Comparison of ENCODE assay signal across 8 mouse cellular contexts in genomic region chr5:124093120-124093794, GRCm38 (mm10). TPM values are rescaled to one million over a fixed set of nuclear protein-coding genes. Genes with fewer than 3 reads are reported as not detected.
DNase-seq lines count a peak whose midpoint lies in the region; ATAC-seq and TF ChIP-seq lines count a peak whose summit lies in the region.
"Had no signal": no experiment of that assay in that cellular context is flagged by ENCODE, and none has a peak within 500 bp of the region (broad histone marks: within the 10 kb centered on the region; RNA-seq: fewer than 3 reads in every experiment).

No protein-coding gene starts in this region.

- no peak overlapping the region for H3K4me3 ChIP-seq in midbrain, embryonic 16.5 days (ENCODE audit: low read depth, low read length)
- no peak overlapping the region for H3K4me3 ChIP-seq in midbrain, embryonic 10.5 days
- peak overlapping the region; percentile 57 for H3K4me3 ChIP-seq in left cerebral cortex, adult 2 months
- H3K4me3 ChIP-seq: hindbrain, embryonic 15.5 days had no signal

- no peak overlapping the region; the same call in 1 of the 2 replicates for H3K9ac ChIP-seq in midbrain, embryonic 16.5 days (ENCODE audit: low read depth, low read length)
- H3K9ac ChIP-seq: hindbrain, embryonic 15.5 days had no signal

- DNase-seq in midbrain, embryonic 10.5 days (ENCODE audit: low spot score): no peak
- DNase-seq in cerebellum, adult 8-10 months: peak; percentile 77
- peak; percentile 62 for DNase-seq in gastrocnemius, postnatal 10 days
- peak; percentile 69 to 87 for DNase-seq in left cerebral cortex, adult 2 months (ENCODE audit: extremely low spot score in 1 of 2, low spot score in 2 of 2)
- peak; percentile 85 for DNase-seq in right cerebral cortex, postnatal 25 days
- DNase-seq in c-Kit-positive CD71-positive TER-119-positive erythroid progenitor cells, embryonic 14.5 days (ENCODE audit: low spot score): no peak

- TF ChIP-seq CTCF in left cerebral cortex, adult 2 months (IDR thresholded peaks at IDR 0.05): no peak

- H3K4me1 ChIP-seq in midbrain, embryonic 16.5 days (ENCODE audit: control insufficient read depth, insufficient read depth, low read length): no peaks in the 10 kb centered on the region
- peaks cover 19% of the 10 kb centered on the region for H3K4me1 ChIP-seq in midbrain, embryonic 10.5 days

- WGBS in midbrain, embryonic 16.5 days: 79% methylated on average over 11 of the region's 11 CpGs
- WGBS in midbrain, embryonic 10.5 days: 79% methylated on average over 11 of the region's 11 CpGs

- no peak for ATAC-seq in midbrain, embryonic 16.5 days

- no peaks in the 10 kb centered on the region for H3K27me3 ChIP-seq in midbrain, embryonic 16.5 days (ENCODE audit: control insufficient read depth, insufficient read depth, low read depth, low read length)
- peaks cover 30% of the 10 kb centered on the region for H3K27me3 ChIP-seq in midbrain, embryonic 10.5 days (ENCODE audit: low read depth, poor library complexity, severe bottlenecking)
- H3K27me3 ChIP-seq: hindbrain, embryonic 15.5 days had no signal

- H3K4me2 ChIP-seq in midbrain, embryonic 16.5 days (ENCODE audit: low read length): peak overlapping the region; percentile 8; the same call in 1 of the 2 replicates
- H3K4me2 ChIP-seq: hindbrain, embryonic 15.5 days had no signal

- no peaks in the 10 kb centered on the region for H3K9me3 ChIP-seq in midbrain, embryonic 16.5 days (replicated peaks; ENCODE audit: control insufficient read depth, low read length, poor library complexity, severe bottlenecking)
- no peaks in the 10 kb centered on the region for H3K9me3 ChIP-seq in midbrain, embryonic 10.5 days (replicated peaks)
- H3K9me3 ChIP-seq: hindbrain, embryonic 15.5 days had no signal

- intact Hi-C loops in left cerebral cortex, adult 2 months (cut with DNase I): no loop called here

- peaks cover 3% of the 10 kb centered on the region; the same call in 1 of the 2 replicates for H3K36me3 ChIP-seq in midbrain, embryonic 16.5 days (ENCODE audit: control insufficient read depth, insufficient read depth, low read length)
- no peaks in the 10 kb centered on the region for H3K36me3 ChIP-seq in midbrain, embryonic 10.5 days

- no peak overlapping the region for H3K27ac ChIP-seq in midbrain, embryonic 16.5 days (ENCODE audit: low read length)
- H3K27ac ChIP-seq in midbrain, embryonic 10.5 days (replicated peaks): no peak overlapping the region
- H3K27ac ChIP-seq in left cerebral cortex, adult 2 months: peak overlapping the region; percentile 88
- H3K27ac ChIP-seq: hindbrain, embryonic 15.5 days had no signal

RNA-seq across cellular contexts. Expression of gene Abcb9, which starts 2.3 kb away (rescaled TPM):
- polyA plus RNA-seq in midbrain, embryonic 16.5 days (2015; fragmentation: Nextera tagmentation; extraction: Ambion mirVana): 15.5 and 21.7 TPM in 2 replicates
- 0.54 and 1.1 TPM in 2 replicates for polyA plus RNA-seq in midbrain, embryonic 10.5 days (2016; fragmentation: Nextera tagmentation; extraction: Ambion mirVana)
- 1 to 10 TPM; 4.2 to 4.4 TPM for total RNA-seq in gastrocnemius, postnatal 10 days (2021)
- 10 to 100 TPM; 55.0 to 57.3 TPM for total RNA-seq in left cerebral cortex, adult 2 months (2021)

RNA-seq across cellular contexts. Expression of gene Ogfod2, which starts 18.8 kb away (rescaled TPM):
- polyA plus RNA-seq in midbrain, embryonic 16.5 days (2015; fragmentation: Nextera tagmentation; extraction: Ambion mirVana): 41.8 and 43.7 TPM in 2 replicates
- 18.1 TPM in 2 replicates for polyA plus RNA-seq in midbrain, embryonic 10.5 days (2016; fragmentation: Nextera tagmentation; extraction: Ambion mirVana)
- total RNA-seq in gastrocnemius, postnatal 10 days (2021): 1 to 10 TPM; 7.2 to 8.8 TPM
- 10 to 100 TPM; 35.4 to 39.1 TPM for total RNA-seq in left cerebral cortex, adult 2 months (2021)

RNA-seq across cellular contexts. Expression of gene Arl6ip4, which starts 22.6 kb away (rescaled TPM):
- polyA plus RNA-seq in midbrain, embryonic 16.5 days (2015; fragmentation: Nextera tagmentation; extraction: Ambion mirVana): 78.0 and 81.6 TPM in 2 replicates
- polyA plus RNA-seq in midbrain, embryonic 10.5 days (2016; fragmentation: Nextera tagmentation; extraction: Ambion mirVana): 123 and 132 TPM in 2 replicates
- total RNA-seq in gastrocnemius, postnatal 10 days (2021): 10 to 100 TPM; 53.8 to 64.3 TPM
- 10 to 100 TPM; 46.7 to 52.1 TPM for total RNA-seq in left cerebral cortex, adult 2 months (2021)

Comparison
In these comparisons a context has a peak if more than half of its experiments do, and no peak if none do; other contexts are left out.
1. DNase-seq: peak in cerebellum, adult 8-10 months (single experiment), gastrocnemius, postnatal 10 days (single experiment), left cerebral cortex, adult 2 months (2 of 2) and right cerebral cortex, postnatal 25 days (single experiment); none in midbrain, embryonic 10.5 days (single experiment) and c-Kit-positive CD71-positive TER-119-positive erythroid progenitor cells, embryonic 14.5 days (single experiment).
2. RNA of gene Abcb9, which starts 2.3 kb away (total RNA-seq): 55.0 to 57.3 TPM in left cerebral cortex, adult 2 months; 4.2 to 4.4 TPM in gastrocnemius, postnatal 10 days; every median in the first group is over 10 times any median in the second.